Mouse (Mus musculus) stomach, embryonic 14.5 days (tissue): ENCODE measurements around the gene Krt27. TPM values are rescaled to one million over a fixed set of nuclear protein-coding genes. Genes with fewer than 3 reads are reported as not detected.
A peak's percentile ranks its signal among the peaks of the same experiment; 100 is the strongest.

Experiments used
- ATAC-seq: fragments of 200-750 bp; cut with Nextera tagmentation; 2 replicates; pipeline ENCODE4 v1.8.0; 2017; ENCODE audit warnings: low read depth, moderate TSS enrichment; ENCODE audit not compliant: insufficient number of reproducible peaks, insufficient read depth, low FRiP score
- H3K27ac ChIP-seq: fragments of 300-500 bp; sonication (generic); 2 replicates; pipeline ENCODE4 v1.5.1; 2014; ENCODE audit warnings: mild to moderate bottlenecking, low read length, moderate library complexity, mixed read lengths
- H3K27me3 ChIP-seq: fragments of 300-500 bp; sonication (generic); 2 replicates; pipeline ENCODE4 v1.6.1; 2014; ENCODE audit warnings: low read length, control low read depth, mixed read lengths; ENCODE audit not compliant: control insufficient read depth, insufficient read depth
- H3K36me3 ChIP-seq: fragments of 300-500 bp; sonication (generic); 2 replicates; pipeline ENCODE4 v1.6.1; 2014; ENCODE audit warnings: mild to moderate bottlenecking, control low read depth, low read length, moderate library complexity, mixed read lengths; ENCODE audit not compliant: control insufficient read depth, insufficient read depth
- H3K4me1 ChIP-seq: fragments of 300-500 bp; sonication (generic); 2 replicates; pipeline ENCODE4 v1.6.1; 2014; ENCODE audit warnings: low read length, control low read depth, mixed read lengths; ENCODE audit not compliant: control insufficient read depth, insufficient read depth
- H3K4me2 ChIP-seq: fragments of 300-500 bp; sonication (generic); replicated peaks from 2 replicates; pipeline ENCODE4 v1.6.1; 2014; ENCODE audit warnings: low read depth, low read length, control low read depth
- H3K4me3 ChIP-seq: fragments of 300-500 bp; sonication (generic); 2 replicates; pipeline ENCODE4 v1.5.1; 2014; ENCODE audit warnings: low read depth, low read length, control low read depth
- H3K9ac ChIP-seq: fragments of 300-500 bp; sonication (generic); replicated peaks from 2 replicates; pipeline ENCODE4 v1.6.1; 2014; ENCODE audit warnings: low read depth, mild to moderate bottlenecking, control low read depth, low read length, moderate library complexity, mixed read lengths
- H3K9me3 ChIP-seq: fragments of 300-500 bp; sonication (generic); 2 replicates; pipeline ENCODE4 v1.6.1; 2016; ENCODE audit warnings: low read depth, low read length, control low read depth; ENCODE audit not compliant: control insufficient read depth
- WGBS: fragments of 180-500 bp; shearing (Covaris S2); extraction: QIAGEN DNeasy Blood & Tissue Kit; methylation state at CpG from one replicate; pipeline ENCODE4 v1.1.7; 2014; 5-methylcytosine and 5-hydroxymethylcytosine counted together
- polyA plus RNA-seq: library from polyadenylated mRNA; unstranded; fragments of >200 nt; fragmentation: Nextera tagmentation; extraction: Ambion mirVana; gene quantifications from 2 replicates; pipeline ENCODE4 v1.2.1, GENCODE M21; 2014

Gene Krt27
- polyA plus RNA-seq, 1 experiment from 2014 or later = not detected

GRCm38 (mm10) chr11:99389264-99389663 is 38.4 kb upstream of the Krt27 start, which contains the start of gene Krt10:
Gene Krt10 (minus strand): TSS chr11:99389364.
- 0 out of 2 replicates have a peak, but pooled peaks cover 5% of the 10 kb centered on the region for H3K4me1 ChIP-seq
- no peaks in the 10 kb centered on the region for H3K36me3 ChIP-seq
- no peak within 1 kb of the TSS for H3K9ac ChIP-seq
- 84% methylated on average over 4 of the region's 4 CpGs for WGBS
- no peaks in the 10 kb centered on the region for H3K9me3 ChIP-seq
- no peak within 1 kb of the TSS for H3K4me3 ChIP-seq
- ATAC-seq = no peak
- no peak within 1 kb of the TSS for H3K27ac ChIP-seq
- no peak within 1 kb of the TSS for H3K4me2 ChIP-seq
- no peaks in the 10 kb centered on the region for H3K27me3 ChIP-seq

DNA sequence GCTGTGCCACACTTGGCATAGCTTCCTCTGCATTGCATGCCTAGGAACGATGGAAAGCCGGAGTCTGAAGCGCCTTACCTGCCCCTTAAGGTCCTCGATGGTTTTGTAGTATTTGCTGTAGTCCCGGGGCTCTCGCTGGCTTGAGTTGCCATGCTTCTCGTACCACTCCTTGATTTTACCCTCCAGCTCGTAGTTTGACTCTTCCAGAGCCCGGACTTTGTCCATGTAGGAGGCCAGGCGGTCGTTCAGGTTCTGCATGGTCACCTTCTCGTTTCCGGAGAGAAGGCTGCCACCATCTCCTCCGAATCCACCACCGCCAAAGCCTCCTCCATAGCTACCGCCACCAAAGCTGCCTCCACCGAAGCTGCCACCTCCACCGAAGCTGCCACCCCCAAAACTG is 37.8 kb upstream of the Krt27 start:
- WGBS = 88% methylated on average over 18 of the region's 18 CpGs
- no peak overlapping the region for H3K4me3 ChIP-seq
- no peak overlapping the region for H3K4me2 ChIP-seq
- H3K9ac ChIP-seq = no peak overlapping the region
- no peaks in the 10 kb centered on the region for H3K36me3 ChIP-seq
- H3K27me3 ChIP-seq = no peaks in the 10 kb centered on the region
- no peaks in the 10 kb centered on the region for H3K9me3 ChIP-seq
- 0 out of 2 replicates have a peak, but pooled peaks cover 5% of the 10 kb centered on the region for H3K4me1 ChIP-seq
- H3K27ac ChIP-seq = no peak overlapping the region
- ATAC-seq = no peak

DNA sequence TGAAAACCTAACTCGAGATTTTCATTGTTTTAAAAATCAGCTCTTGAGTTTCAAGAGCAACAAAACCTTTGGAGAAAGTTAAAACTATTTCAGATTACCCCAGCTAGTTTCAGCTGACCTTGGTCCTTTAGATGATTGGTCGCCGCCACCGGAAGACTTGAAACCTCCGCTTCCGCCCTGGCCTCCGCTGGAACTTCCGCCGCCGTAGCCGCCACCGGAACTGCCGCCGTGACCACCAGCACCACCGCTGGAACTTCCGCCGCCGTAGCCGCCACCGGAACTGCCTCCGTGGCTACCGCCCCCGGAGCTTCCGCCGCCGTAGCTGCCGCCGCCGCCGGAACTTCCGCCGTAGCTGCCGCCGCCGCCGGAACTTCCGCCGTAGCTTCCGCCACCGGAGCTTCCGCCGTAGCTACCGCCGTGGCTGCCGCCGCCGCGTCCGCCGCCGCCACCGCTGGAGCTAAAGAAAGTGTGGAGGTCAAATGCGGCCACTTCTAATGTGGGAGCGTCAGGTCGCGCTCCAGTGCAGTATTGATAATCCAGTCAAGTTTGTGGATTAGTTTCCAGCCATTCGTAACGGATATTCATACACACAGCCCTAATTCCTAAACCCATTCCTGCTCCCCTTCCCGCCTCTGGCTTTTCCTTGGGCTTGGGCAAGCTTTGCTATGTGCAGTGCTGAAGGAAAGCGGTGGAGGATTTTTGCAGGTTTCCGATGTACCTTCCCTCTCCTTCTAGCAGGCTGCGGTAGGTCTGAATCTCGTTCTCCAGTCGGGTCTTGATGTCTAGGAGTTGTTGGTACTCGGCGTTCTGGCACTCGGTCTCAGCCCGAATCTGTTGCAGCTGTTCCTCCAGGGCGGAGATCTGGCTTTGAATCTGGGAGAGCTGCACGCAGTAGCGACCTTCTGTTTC is 35.2 kb upstream of the Krt27 start:
- H3K4me2 ChIP-seq = peak overlapping the region; percentile 60
- peak overlapping the region; percentile 47 for H3K4me3 ChIP-seq
- 1% methylated on average over 71 of the region's 71 CpGs for WGBS
- no peaks in the 10 kb centered on the region for H3K27me3 ChIP-seq
- H3K27ac ChIP-seq = peak overlapping the region; percentile 99
- 0 out of 2 replicates have a peak, but pooled peaks cover 5% of the 10 kb centered on the region for H3K4me1 ChIP-seq
- peak overlapping the region; percentile 55 for H3K9ac ChIP-seq
- peak; percentile 84 for ATAC-seq
- no peaks in the 10 kb centered on the region for H3K9me3 ChIP-seq
- no peaks in the 10 kb centered on the region for H3K36me3 ChIP-seq

DNA sequence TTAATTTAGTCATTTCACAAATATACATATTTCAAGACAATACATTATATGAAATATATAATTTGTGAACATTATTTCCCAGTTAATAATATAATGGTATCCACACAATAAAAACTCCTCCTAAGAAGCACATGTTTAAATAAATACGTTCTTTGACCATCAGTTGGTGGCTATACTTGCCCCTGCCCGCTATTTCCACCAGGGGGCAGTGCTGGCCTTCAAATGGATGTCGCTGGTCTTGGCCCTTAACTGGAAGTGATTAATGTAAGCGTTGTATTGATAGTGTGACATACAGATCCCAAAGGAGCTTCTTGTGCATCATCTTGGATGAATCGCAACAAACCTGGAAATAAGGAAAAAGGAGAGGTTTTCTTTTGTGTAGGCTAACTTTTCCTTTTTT is 28.7 kb upstream of the Krt27 start:
- no peak for ATAC-seq
- H3K4me2 ChIP-seq = no peak overlapping the region
- WGBS = 18% methylated on average over 5 of the region's 5 CpGs
- H3K4me3 ChIP-seq = no peak overlapping the region
- no peaks in the 10 kb centered on the region for H3K36me3 ChIP-seq
- H3K27me3 ChIP-seq = no peaks in the 10 kb centered on the region
- H3K9ac ChIP-seq = no peak overlapping the region
- H3K9me3 ChIP-seq = no peaks in the 10 kb centered on the region
- no peaks in the 10 kb centered on the region for H3K4me1 ChIP-seq
- no peak overlapping the region for H3K27ac ChIP-seq

- Histone ChIP-seq H3K4me1 (no peaks in the 10 kb centered on the region), H3K27ac (no peak within 1 kb of the TSS), H3K27me3 (no peaks in the 10 kb centered on the region), H3K9me3 (no peaks in the 10 kb centered on the region), H3K36me3 (no peaks in the 10 kb centered on the region), H3K4me2 (no peak within 1 kb of the TSS), H3K4me3 (no peak within 1 kb of the TSS), H3K9ac (no peak within 1 kb of the TSS)
- no peak for ATAC-seq
- WGBS = 82% methylated on average over 13 of the region's 13 CpGs
These were observed 23.9 kb upstream of the Krt27 start, which contains the start of gene Krt28 for GRCm38 (mm10) chr11:99374803-99375202. Gene Krt28 (minus strand): TSS chr11:99374903.

DNA sequence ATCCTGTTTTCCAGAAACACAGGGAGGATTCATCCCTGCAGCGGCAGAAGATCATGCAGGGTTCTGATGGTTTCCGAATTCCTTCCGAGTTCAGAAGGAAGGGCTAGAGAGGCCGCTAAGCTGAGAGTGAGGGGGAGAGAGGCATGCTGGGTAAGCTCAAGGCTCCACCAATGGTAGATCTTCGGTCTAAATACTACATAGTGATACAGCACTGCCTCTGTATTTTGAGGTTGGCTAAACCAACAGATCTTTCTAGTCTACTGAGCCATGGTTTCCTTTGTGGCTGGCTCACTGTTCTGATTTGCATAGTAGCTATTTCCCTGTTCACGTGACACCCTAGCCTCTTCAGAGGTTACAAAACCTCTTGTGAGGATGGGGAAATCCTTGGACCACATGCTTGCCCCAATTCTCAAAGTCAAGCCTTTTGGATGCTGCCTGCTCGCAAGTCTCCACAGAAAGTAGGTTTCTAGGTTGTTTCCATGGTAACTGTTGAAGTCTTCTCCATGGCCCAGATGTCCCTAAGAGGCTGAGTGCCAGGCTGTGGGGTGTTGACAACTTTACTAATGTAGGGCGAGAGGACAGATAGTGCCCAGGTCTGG is 19.0 kb upstream of the Krt27 start:
- H3K4me2 ChIP-seq = no peak overlapping the region

GRCm38 (mm10) chr11:99369229-99369628 is 18.3 kb upstream of the Krt27 start:
- no peak for ATAC-seq
- Histone ChIP-seq H3K4me3 (no peak overlapping the region), H3K36me3 (no peaks in the 10 kb centered on the region), H3K9me3 (no peaks in the 10 kb centered on the region), H3K4me1 (no peaks in the 10 kb centered on the region), H3K27me3 (no peaks in the 10 kb centered on the region), H3K4me2 (no peak overlapping the region), H3K9ac (no peak overlapping the region), H3K27ac (no peak overlapping the region)
- WGBS = 14% methylated on average over 3 of the region's 3 CpGs

More for the DNA sequence above, 19.0 kb upstream of the Krt27 start:
- no peaks in the 10 kb centered on the region for H3K36me3 ChIP-seq
- 87% methylated on average over 8 of the region's 8 CpGs for WGBS
- no peaks in the 10 kb centered on the region for H3K27me3 ChIP-seq
- ATAC-seq = no peak
- H3K4me3 ChIP-seq = no peak overlapping the region
- no peaks in the 10 kb centered on the region for H3K4me1 ChIP-seq
- no peak overlapping the region for H3K27ac ChIP-seq
- H3K9ac ChIP-seq = no peak overlapping the region
- H3K9me3 ChIP-seq = no peaks in the 10 kb centered on the region

GRCm38 (mm10) chr11:99366791-99367190 is 15.9 kb upstream of the Krt27 start:
- no peak for ATAC-seq
- 30% methylated on average over 10 of the region's 10 CpGs for WGBS
- H3K36me3 ChIP-seq = no peaks in the 10 kb centered on the region

More at GRCm38 (mm10) chr11:99366791-99367190, 15.9 kb upstream of the Krt27 start:
- Histone ChIP-seq H3K27me3 (no peaks in the 10 kb centered on the region), H3K9me3 (no peaks in the 10 kb centered on the region), H3K9ac (no peak overlapping the region), H3K4me1 (no peaks in the 10 kb centered on the region), H3K4me3 (no peak overlapping the region), H3K4me2 (no peak overlapping the region), H3K27ac (no peak overlapping the region)
